Mouse (Mus musculus) E14TG2a.4 (cell line): Measurements from ENCODE around the gene Cnksr1.
A peak's percentile ranks its signal among the peaks of the same experiment; 100 is the strongest.

Experiments
- H3K27me3 ChIP-seq: 2 replicates; pipeline ENCODE4 v1.6.1; 2014; ENCODE audit warnings: low read length, control low read depth; ENCODE audit not compliant: insufficient read depth
- H3K36me3 ChIP-seq: 2 replicates; pipeline ENCODE4 v1.6.1; 2014; ENCODE audit warnings: low read length, control low read depth; ENCODE audit not compliant: insufficient read depth
- H3K4me1 ChIP-seq: replicated peaks from 2 replicates; pipeline ENCODE4 v1.6.1; 2014; ENCODE audit warnings: low read depth, low read length, control low read depth
- H3K4me3 ChIP-seq: replicated peaks from 2 replicates; pipeline ENCODE4 v1.5.1; 2014; ENCODE audit warnings: mild to moderate bottlenecking, low read length
- H3K9me3 ChIP-seq: 2 replicates; pipeline ENCODE4 v1.6.1; 2014; ENCODE audit warnings: low read length, control low read depth
- CTCF ChIP-seq: conservative IDR thresholded peaks from 2 replicates; pipeline ENCODE4 v1.5.1; 2014; ENCODE audit warnings: low read length
- NANOG ChIP-seq: IDR thresholded peaks from 2 replicates; pipeline ENCODE4 v1.6.1; 2014; ENCODE audit warnings: borderline replicate concordance, low read length, mixed read lengths
- POU5F1 ChIP-seq: IDR thresholded peaks from 2 replicates; pipeline ENCODE4 v1.6.1; 2014; ENCODE audit warnings: low read length, borderline replicate concordance

Gene Cnksr1

GRCm38 (mm10) chr4:134185569-134185968, 52.6 kb downstream of the Cnksr1 start:
- Histone ChIP-seq H3K4me3 (peak overlapping the region; percentile 91), H3K4me1 (peaks cover 35% of the 10 kb centered on the region), H3K36me3 (peaks cover 31% of the 10 kb centered on the region), H3K9me3 (no peaks in the 10 kb centered on the region), H3K27me3 (no peaks in the 10 kb centered on the region)
- TF ChIP-seq POU5F1 (no peak), CTCF (no peak), NANOG (no peak)

DNA sequence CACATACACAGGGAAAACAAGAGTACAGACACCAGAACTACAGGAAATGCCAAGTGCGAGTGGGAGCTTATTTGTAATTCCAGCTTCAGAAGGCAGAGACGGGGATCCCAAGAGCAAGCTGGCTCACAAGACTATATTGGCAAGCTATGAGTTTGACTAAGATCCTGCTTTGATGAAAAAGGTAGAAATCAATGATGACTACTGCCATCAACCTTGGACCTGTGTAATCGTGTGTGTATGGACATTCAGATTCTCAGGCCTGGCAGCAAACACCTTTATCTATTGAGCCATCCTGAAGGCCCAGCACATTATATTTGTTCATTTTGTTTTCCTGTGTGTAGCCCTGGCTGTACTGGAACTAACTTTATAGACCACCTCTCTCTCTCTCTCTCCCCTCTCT, 54.5 kb downstream of the Cnksr1 start:
- Histone ChIP-seq H3K4me3 (no peak overlapping the region), H3K9me3 (no peaks in the 10 kb centered on the region), H3K36me3 (peaks cover 38% of the 10 kb centered on the region), H3K27me3 (no peaks in the 10 kb centered on the region), H3K4me1 (peaks cover 35% of the 10 kb centered on the region)
- TF ChIP-seq NANOG: no peak
- no peak for TF ChIP-seq CTCF
- no peak for TF ChIP-seq POU5F1

GRCm38 (mm10) chr4:134181825-134182224, 56.4 kb downstream of the Cnksr1 start:
- Histone ChIP-seq H3K4me1 (peaks cover 27% of the 10 kb centered on the region), H3K9me3 (no peaks in the 10 kb centered on the region), H3K27me3 (no peaks in the 10 kb centered on the region), H3K4me3 (no peak overlapping the region), H3K36me3 (peaks cover 43% of the 10 kb centered on the region)
- no peak for TF ChIP-seq POU5F1
- TF ChIP-seq CTCF: peak; percentile 8; the same call in 1 of the 2 replicates

DNA sequence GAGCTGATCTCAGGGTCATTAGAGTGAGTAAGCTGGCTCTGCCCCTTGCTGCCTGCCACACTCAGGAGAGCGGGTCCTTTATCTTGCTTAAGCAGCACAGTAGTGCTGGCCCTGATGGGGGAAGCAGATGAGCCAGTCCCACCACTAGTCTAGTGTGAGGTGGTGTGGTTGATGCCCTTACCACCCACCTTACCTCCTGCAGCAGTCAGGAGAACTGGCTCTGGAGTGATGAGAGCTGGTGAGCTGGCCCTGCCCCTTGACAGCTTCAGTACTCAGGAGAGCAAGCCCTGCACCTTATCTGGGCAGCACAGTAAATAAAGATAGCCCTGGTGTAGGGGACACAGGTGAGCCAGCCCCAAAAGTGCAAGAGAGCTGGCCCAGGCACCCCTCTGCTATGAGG, 57.1 kb downstream of the Cnksr1 start:
- peaks cover 24% of the 10 kb centered on the region for H3K4me1 ChIP-seq
- TF ChIP-seq CTCF (no peak), POU5F1 (no peak), NANOG (no peak)
- peaks cover 50% of the 10 kb centered on the region for H3K36me3 ChIP-seq
- H3K9me3 ChIP-seq: no peaks in the 10 kb centered on the region
- no peak overlapping the region for H3K4me3 ChIP-seq
- no peaks in the 10 kb centered on the region for H3K27me3 ChIP-seq
